Mouse (Mus musculus): ENCODE data around the gene Bmp3. TPM values are rescaled to one million over a fixed set of nuclear protein-coding genes. Genes with fewer than 3 reads are reported as not detected.

Bmp3 gene
- polyA plus RNA-seq, 1 experiment from 2014 or later: 0.12 TPM

- Histone ChIP-seq H3K4me2 (no peak overlapping the region), H3K9me3 (ENCODE audit: control insufficient read depth, low read length) (no peaks in the 10 kb centered on the region), H3K27ac (ENCODE audit: low read depth, low read length) (no peak overlapping the region), H3K27me3 (replicated peaks; ENCODE audit: control insufficient read depth, insufficient read depth, low read length) (no peaks in the 10 kb centered on the region), H3K9ac (ENCODE audit: low read depth, low read length) (no peak overlapping the region), H3K4me1 (replicated peaks; ENCODE audit: control insufficient read depth, insufficient read depth, low read length) (no peaks in the 10 kb centered on the region), H3K36me3 (ENCODE audit: control insufficient read depth, insufficient read depth, low read length) (no peaks in the 10 kb centered on the region), H3K4me3 (ENCODE audit: low read depth, low read length) (no peak overlapping the region)
- no peak for DNase-seq (ENCODE audit: low spot score)
- ATAC-seq (replicated peaks; ENCODE audit: low FRiP score): no peak
- 69% methylated on average over 3 of the region's 3 CpGs for WGBS
These were observed 27.9 kb downstream of the Bmp3 start for GRCm38 (mm10) chr5:98882096-98882495.

- DNase-seq (ENCODE audit: low spot score): no peak
- Histone ChIP-seq H3K36me3 (ENCODE audit: control insufficient read depth, insufficient read depth, low read length) (no peaks in the 10 kb centered on the region), H3K9me3 (ENCODE audit: control insufficient read depth, low read length) (no peaks in the 10 kb centered on the region), H3K27me3 (replicated peaks; ENCODE audit: control insufficient read depth, insufficient read depth, low read length) (no peaks in the 10 kb centered on the region), H3K4me2 (no peak overlapping the region), H3K4me3 (ENCODE audit: low read depth, low read length) (no peak overlapping the region), H3K4me1 (replicated peaks; ENCODE audit: control insufficient read depth, insufficient read depth, low read length) (no peaks in the 10 kb centered on the region), H3K27ac (ENCODE audit: low read depth, low read length) (no peak overlapping the region), H3K9ac (ENCODE audit: low read depth, low read length) (no peak overlapping the region)
- 76% methylated on average over 2 of the region's 2 CpGs for WGBS
- ATAC-seq (replicated peaks; ENCODE audit: low FRiP score): no peak
These were observed 36.4 kb downstream of the Bmp3 start for GRCm38 (mm10) chr5:98890544-98891050.

- WGBS: 84% methylated on average over 3 of the region's 3 CpGs
- ATAC-seq (replicated peaks; ENCODE audit: low FRiP score) (no peak), DNase-seq (ENCODE audit: low spot score) (no peak)
- Histone ChIP-seq H3K4me3 (ENCODE audit: low read depth, low read length) (no peak overlapping the region), H3K27me3 (replicated peaks; ENCODE audit: control insufficient read depth, insufficient read depth, low read length) (no peaks in the 10 kb centered on the region), H3K4me1 (replicated peaks; ENCODE audit: control insufficient read depth, insufficient read depth, low read length) (no peaks in the 10 kb centered on the region), H3K4me2 (no peak overlapping the region), H3K36me3 (ENCODE audit: control insufficient read depth, insufficient read depth, low read length) (no peaks in the 10 kb centered on the region), H3K9me3 (ENCODE audit: control insufficient read depth, low read length) (no peaks in the 10 kb centered on the region), H3K27ac (ENCODE audit: low read depth, low read length) (no peak overlapping the region), H3K9ac (ENCODE audit: low read depth, low read length) (no peak overlapping the region)
These were observed 40.1 kb downstream of the Bmp3 start for GRCm38 (mm10) chr5:98894281-98894680.

- Histone ChIP-seq H3K4me1 (replicated peaks; ENCODE audit: control insufficient read depth, insufficient read depth, low read length) (no peaks in the 10 kb centered on the region), H3K9me3 (ENCODE audit: control insufficient read depth, low read length) (no peaks in the 10 kb centered on the region), H3K4me3 (ENCODE audit: low read depth, low read length) (no peak overlapping the region), H3K36me3 (ENCODE audit: control insufficient read depth, insufficient read depth, low read length) (no peaks in the 10 kb centered on the region), H3K9ac (ENCODE audit: low read depth, low read length) (no peak overlapping the region), H3K27ac (ENCODE audit: low read depth, low read length) (no peak overlapping the region), H3K4me2 (no peak overlapping the region), H3K27me3 (replicated peaks; ENCODE audit: control insufficient read depth, insufficient read depth, low read length) (no peaks in the 10 kb centered on the region)
- DNase-seq (ENCODE audit: low spot score): no peak
- no peak for ATAC-seq (replicated peaks; ENCODE audit: low FRiP score)
These were observed 43.7 kb downstream of the Bmp3 start for GRCm38 (mm10) chr5:98897946-98898345.

GRCm38 (mm10) chr5:98900926-98901325 is 46.7 kb downstream of the Bmp3 start:
- no peak for DNase-seq (ENCODE audit: low spot score)
- 74% methylated on average over 5 of the region's 5 CpGs for WGBS
- Histone ChIP-seq H3K9me3 (ENCODE audit: control insufficient read depth, low read length) (no peaks in the 10 kb centered on the region), H3K36me3 (ENCODE audit: control insufficient read depth, insufficient read depth, low read length) (no peaks in the 10 kb centered on the region), H3K4me1 (replicated peaks; ENCODE audit: control insufficient read depth, insufficient read depth, low read length) (no peaks in the 10 kb centered on the region), H3K4me3 (ENCODE audit: low read depth, low read length) (no peak overlapping the region), H3K4me2 (no peak overlapping the region), H3K9ac (ENCODE audit: low read depth, low read length) (no peak overlapping the region), H3K27ac (ENCODE audit: low read depth, low read length) (no peak overlapping the region), H3K27me3 (replicated peaks; ENCODE audit: control insufficient read depth, insufficient read depth, low read length) (no peaks in the 10 kb centered on the region)
- no peak for ATAC-seq (replicated peaks; ENCODE audit: low FRiP score)

GRCm38 (mm10) chr5:98902339-98902738 is 48.1 kb downstream of the Bmp3 start:
- 65% methylated on average over 4 of the region's 4 CpGs for WGBS
- no peak for DNase-seq (ENCODE audit: low spot score)
- Histone ChIP-seq H3K36me3 (ENCODE audit: control insufficient read depth, insufficient read depth, low read length) (no peaks in the 10 kb centered on the region), H3K4me2 (no peak overlapping the region), H3K27me3 (replicated peaks; ENCODE audit: control insufficient read depth, insufficient read depth, low read length) (no peaks in the 10 kb centered on the region), H3K9ac (ENCODE audit: low read depth, low read length) (no peak overlapping the region), H3K4me3 (ENCODE audit: low read depth, low read length) (no peak overlapping the region), H3K9me3 (ENCODE audit: control insufficient read depth, low read length) (no peaks in the 10 kb centered on the region), H3K27ac (ENCODE audit: low read depth, low read length) (no peak overlapping the region), H3K4me1 (replicated peaks; ENCODE audit: control insufficient read depth, insufficient read depth, low read length) (no peaks in the 10 kb centered on the region)
- no peak for ATAC-seq (replicated peaks; ENCODE audit: low FRiP score)

GRCm38 (mm10) chr5:98918716-98919115 is 64.5 kb downstream of the Bmp3 start:
- Histone ChIP-seq H3K36me3 (ENCODE audit: control insufficient read depth, insufficient read depth, low read length) (no peaks in the 10 kb centered on the region), H3K9me3 (ENCODE audit: control insufficient read depth, low read length) (no peaks in the 10 kb centered on the region), H3K9ac (ENCODE audit: low read depth, low read length) (no peak overlapping the region), H3K27ac (ENCODE audit: low read depth, low read length) (no peak overlapping the region), H3K27me3 (replicated peaks; ENCODE audit: control insufficient read depth, insufficient read depth, low read length) (no peaks in the 10 kb centered on the region), H3K4me1 (replicated peaks; ENCODE audit: control insufficient read depth, insufficient read depth, low read length) (no peaks in the 10 kb centered on the region), H3K4me3 (ENCODE audit: low read depth, low read length) (no peak overlapping the region), H3K4me2 (no peak overlapping the region)
- DNase-seq (ENCODE audit: low spot score): no peak
- ATAC-seq (replicated peaks; ENCODE audit: low FRiP score): no peak
- 93% methylated on average over 5 of the region's 5 CpGs for WGBS

- no peaks in the 10 kb centered on the region for H3K4me1 ChIP-seq (replicated peaks; ENCODE audit: control insufficient read depth, insufficient read depth, low read length)
- H3K9me3 ChIP-seq (ENCODE audit: control insufficient read depth, low read length): no peaks in the 10 kb centered on the region
- H3K36me3 ChIP-seq (ENCODE audit: control insufficient read depth, insufficient read depth, low read length): no peaks in the 10 kb centered on the region
- H3K27ac ChIP-seq (ENCODE audit: low read depth, low read length): no peak overlapping the region
- no peak overlapping the region for H3K4me3 ChIP-seq (ENCODE audit: low read depth, low read length)
- no peak overlapping the region for H3K4me2 ChIP-seq
- no peaks in the 10 kb centered on the region for H3K27me3 ChIP-seq (replicated peaks; ENCODE audit: control insufficient read depth, insufficient read depth, low read length)
- no peak overlapping the region for H3K9ac ChIP-seq (ENCODE audit: low read depth, low read length)
- ATAC-seq (replicated peaks; ENCODE audit: low FRiP score): no peak
- WGBS: 70% methylated on average over 1 of the region's 1 CpGs
- DNase-seq (ENCODE audit: low spot score): no peak
These were observed 67.4 kb downstream of the Bmp3 start for GRCm38 (mm10) chr5:98921608-98922007.

- DNase-seq (ENCODE audit: low spot score) (no peak), ATAC-seq (replicated peaks; ENCODE audit: low FRiP score) (no peak)
- Histone ChIP-seq H3K36me3 (ENCODE audit: control insufficient read depth, insufficient read depth, low read length) (no peaks in the 10 kb centered on the region), H3K27ac (ENCODE audit: low read depth, low read length) (no peak overlapping the region), H3K4me3 (ENCODE audit: low read depth, low read length) (no peak overlapping the region), H3K27me3 (replicated peaks; ENCODE audit: control insufficient read depth, insufficient read depth, low read length) (no peaks in the 10 kb centered on the region), H3K9ac (ENCODE audit: low read depth, low read length) (no peak overlapping the region), H3K4me2 (no peak overlapping the region), H3K9me3 (ENCODE audit: control insufficient read depth, low read length) (no peaks in the 10 kb centered on the region), H3K4me1 (replicated peaks; ENCODE audit: control insufficient read depth, insufficient read depth, low read length) (no peaks in the 10 kb centered on the region)
- 73% methylated on average over 3 of the region's 3 CpGs for WGBS
These were observed 68.7 kb downstream of the Bmp3 start for GRCm38 (mm10) chr5:98922921-98923320.
